ENCODE assay signal across 12 mouse cellular contexts in the genomic region with DNA sequence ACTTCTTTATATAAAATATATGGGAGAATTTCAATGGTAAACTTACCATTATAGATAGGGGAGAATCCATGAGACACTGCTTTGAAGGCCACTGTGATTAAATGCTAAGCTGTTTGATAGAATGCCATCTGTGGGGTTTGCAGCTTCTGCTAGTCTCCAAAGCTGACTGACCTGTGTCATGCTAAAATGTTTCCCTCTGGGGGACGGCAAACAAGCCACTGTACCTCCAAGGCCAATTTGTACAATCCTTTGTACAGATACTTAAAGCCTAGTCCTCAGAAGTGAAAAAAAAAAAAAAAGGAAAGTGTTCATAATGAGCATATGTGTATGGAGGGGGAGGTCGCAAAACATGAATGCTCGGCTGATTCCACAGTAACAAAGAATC.
"Had no signal": no experiment of that assay in that cellular context is flagged by ENCODE, and none has a peak within 500 bp of the region (broad histone marks: within the 10 kb centered on the region; RNA-seq: fewer than 3 reads in every experiment).

No protein-coding gene starts in this region.

- H3K9me3 ChIP-seq: limb, embryonic 12.5 days; liver, embryonic 13.5 days; lung, embryonic 15.5 days; stomach, embryonic 15.5 days had no signal

- H3K27me3 ChIP-seq: limb, embryonic 12.5 days; liver, embryonic 13.5 days; lung, embryonic 15.5 days; stomach, embryonic 15.5 days had no signal

- H3K9ac ChIP-seq: limb, embryonic 12.5 days; liver, embryonic 13.5 days; liver, postnatal 0 days; lung, embryonic 15.5 days; stomach, embryonic 15.5 days had no signal

- H3K4me1 ChIP-seq: limb, embryonic 12.5 days; liver, embryonic 13.5 days; lung, embryonic 15.5 days; stomach, embryonic 15.5 days had no signal

- ATAC-seq: liver, postnatal 0 days had no signal

- H3K27ac ChIP-seq: limb, embryonic 12.5 days; liver, embryonic 13.5 days; lung, embryonic 15.5 days; stomach, embryonic 15.5 days had no signal

- H3K36me3 ChIP-seq: limb, embryonic 12.5 days; liver, embryonic 13.5 days; lung, embryonic 15.5 days; stomach, embryonic 15.5 days had no signal

- H3K4me2 ChIP-seq: limb, embryonic 12.5 days; liver, embryonic 13.5 days; lung, embryonic 15.5 days; stomach, embryonic 15.5 days had no signal

- H3K4me3 ChIP-seq: limb, embryonic 12.5 days; liver, embryonic 13.5 days; lung, embryonic 15.5 days; stomach, embryonic 15.5 days had no signal

- DNase-seq: kidney, adult 18-20 months; kidney, postnatal 25 days; layer of hippocampus, adult 9-11 months; layer of hippocampus, postnatal 36 days; liver; liver, embryonic 13.5 days; liver, postnatal 0 days; right cerebral cortex, postnatal 14 days; thymus, postnatal 36 days had no signal
